Comparison of ENCODE assay signal across 12 mouse cellular contexts in the genomic region with DNA sequence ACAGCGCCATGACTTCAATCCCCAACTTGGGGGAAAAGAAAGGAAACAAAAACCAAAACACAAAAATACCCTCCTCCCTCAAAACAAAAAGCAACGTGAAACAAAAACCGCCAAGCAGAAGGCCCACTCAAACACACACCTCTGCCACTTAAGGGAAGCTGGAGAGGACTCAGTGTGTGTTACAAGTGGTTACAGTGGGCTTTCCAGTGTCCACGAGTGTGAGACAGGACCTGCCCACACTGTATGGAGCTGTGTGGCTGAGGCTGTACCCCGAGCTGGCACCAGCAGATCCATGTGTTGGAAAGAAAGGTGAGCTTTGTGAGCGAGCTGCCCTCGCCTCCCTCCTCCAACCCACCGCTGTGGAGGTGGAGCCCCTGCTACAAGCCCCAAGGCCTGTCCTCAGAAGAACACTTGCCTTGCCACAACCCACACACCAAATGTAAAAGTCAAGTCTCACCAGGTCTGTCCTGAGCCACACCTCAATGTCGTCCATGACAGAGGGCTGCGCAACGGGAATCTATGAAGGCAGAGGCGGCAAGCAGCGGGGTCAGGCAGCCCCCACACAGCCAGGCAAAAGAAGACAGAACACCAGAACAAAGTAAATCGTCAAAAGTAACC. TPM values are rescaled to one million over a fixed set of nuclear protein-coding genes. Genes with fewer than 3 reads are reported as not detected.
DNase-seq lines count a peak whose midpoint lies in the region; ATAC-seq and TF ChIP-seq lines count a peak whose summit lies in the region.
"Had no signal": no experiment of that assay in that cellular context is flagged by ENCODE, and none has a peak within 500 bp of the region (broad histone marks: within the 10 kb centered on the region; RNA-seq: fewer than 3 reads in every experiment).

No protein-coding gene starts in this region.

- no peak overlapping the region for H3K4me2 ChIP-seq in liver, embryonic 11.5 days
- no peak overlapping the region for H3K4me2 ChIP-seq in liver, postnatal 0 days (ENCODE audit: low read depth, low read length)
- H3K4me2 ChIP-seq: embryonic facial prominence, embryonic 15.5 days had no signal

- no peaks in the 10 kb centered on the region for H3K27me3 ChIP-seq in liver, embryonic 11.5 days (replicated peaks; ENCODE audit: control insufficient read depth, insufficient read depth, low read length)
- H3K27me3 ChIP-seq in liver, postnatal 0 days (ENCODE audit: insufficient read depth, low read length), result no peaks in the 10 kb centered on the region
- H3K27me3 ChIP-seq: embryonic facial prominence, embryonic 15.5 days; Patski had no signal

- TF ChIP-seq EP300 in liver, postnatal 0 days (IDR thresholded peaks at IDR 0.05; ENCODE audit: low read depth), result no peak

- H3K9me3 ChIP-seq in liver, embryonic 11.5 days (ENCODE audit: control insufficient read depth, low read length), result no peaks in the 10 kb centered on the region
- no peaks in the 10 kb centered on the region for H3K9me3 ChIP-seq in liver, postnatal 0 days (ENCODE audit: low read length)
- H3K9me3 ChIP-seq: embryonic facial prominence, embryonic 15.5 days had no signal

- H3K4me3 ChIP-seq in gastrocnemius, adult 2 months, result no peak overlapping the region
- no peak overlapping the region for H3K4me3 ChIP-seq in liver, embryonic 11.5 days (ENCODE audit: low read depth, low read length)
- H3K4me3 ChIP-seq in liver, postnatal 0 days (ENCODE audit: low read depth, low read length), result no peak overlapping the region
- H3K4me3 ChIP-seq in bone marrow, adult 2 months (replicated peaks; ENCODE audit: control insufficient read depth, low read depth, low read length), result no peak overlapping the region
- H3K4me3 ChIP-seq: embryonic facial prominence, embryonic 15.5 days had no signal

- H3K4me1 ChIP-seq in liver, embryonic 11.5 days (replicated peaks; ENCODE audit: control insufficient read depth, insufficient read depth, low read length), result peaks cover 16% of the 10 kb centered on the region
- H3K4me1 ChIP-seq in liver, postnatal 0 days (ENCODE audit: insufficient read depth), result peaks cover 4% of the 10 kb centered on the region; the same call in 1 of the 2 replicates
- H3K4me1 ChIP-seq in bone marrow, adult 2 months (ENCODE audit: control insufficient read depth, insufficient read depth, low read length), result no peaks in the 10 kb centered on the region

- ATAC-seq in liver, embryonic 11.5 days (replicated peaks; ENCODE audit: low FRiP score), result no peak
- no peak for ATAC-seq in liver, postnatal 0 days
- ATAC-seq: Patski had no signal

- H3K36me3 ChIP-seq in liver, embryonic 11.5 days (ENCODE audit: control insufficient read depth, insufficient read depth, low read length), result no peaks in the 10 kb centered on the region
- H3K36me3 ChIP-seq in liver, postnatal 0 days (replicated peaks; ENCODE audit: insufficient read depth, low read length), result no peaks in the 10 kb centered on the region

- peak overlapping the region; percentile 89 for H3K27ac ChIP-seq in gastrocnemius, adult 2 months
- H3K27ac ChIP-seq in liver, embryonic 11.5 days (ENCODE audit: low read depth, low read length), result no peak overlapping the region
- no peak overlapping the region for H3K27ac ChIP-seq in liver, postnatal 0 days (ENCODE audit: low read depth)
- no peak overlapping the region for H3K27ac ChIP-seq in bone marrow, adult 2 months (ENCODE audit: control insufficient read depth, insufficient read depth, low read depth, low read length, poor library complexity)
- H3K27ac ChIP-seq: embryonic facial prominence, embryonic 15.5 days had no signal

- 79% methylated on average over 14 of the region's 14 CpGs for WGBS in liver, embryonic 11.5 days
- 77% methylated on average over 14 of the region's 14 CpGs for WGBS in liver, postnatal 0 days (ENCODE audit: insufficient replicate concordance)
- WGBS in bone marrow, adult 2 months, result 81% methylated on average over 14 of the region's 14 CpGs

- H3K9ac ChIP-seq in liver, embryonic 11.5 days (ENCODE audit: low read depth, low read length), result 0 out of 2 replicates have a peak overlapping the region, but pooled peaks have one; percentile 18
- H3K9ac ChIP-seq in liver, postnatal 0 days (replicated peaks), result no peak overlapping the region
- H3K9ac ChIP-seq: embryonic facial prominence, embryonic 15.5 days had no signal

- intact Hi-C loops in gastrocnemius, adult 2 months (cut with DNase I), result no loop called here

- TF ChIP-seq POLR2A in bone marrow, adult 2 months (IDR thresholded peaks at IDR 0.05; ENCODE audit: borderline replicate concordance, control insufficient read depth, low read depth, low read length), result 0 out of 2 replicates have a peak, but pooled peaks have one; percentile 14

- no peak for DNase-seq in gastrocnemius, adult 2 months
- no peak for DNase-seq in gastrocnemius, postnatal 25 days
- DNase-seq in liver, embryonic 11.5 days (ENCODE audit: low spot score), result no peak
- no peak for DNase-seq in liver, postnatal 0 days
- peak; percentile 48 to 62 for DNase-seq in thymus, adult 18-20 months
- no peak for DNase-seq in ovary, adult 18-20 months (ENCODE audit: low spot score)
- DNase-seq in cerebellum, postnatal 4 days (ENCODE audit: low spot score in 2 of 2), result no peak
- DNase-seq: B cell, adult 2 months; right cerebral cortex, postnatal 4 days had no signal

- no peak for TF ChIP-seq CTCF in gastrocnemius, adult 2 months (IDR thresholded peaks at IDR 0.05)
- no peak for TF ChIP-seq CTCF in liver, postnatal 0 days (IDR thresholded peaks at IDR 0.05; ENCODE audit: low read depth)
- no peak for TF ChIP-seq CTCF in bone marrow, adult 2 months (IDR thresholded peaks at IDR 0.05; ENCODE audit: control insufficient read depth, insufficient read depth, low read length)

RNA-seq across cellular contexts. Expression of gene Srebf1, which starts 10.2 kb away (rescaled TPM):
- total RNA-seq in gastrocnemius, adult 2 months (2021), result 10 to 100 TPM; 27.5 to 43.4 TPM
- 10 to 100 TPM; 16.8 to 20.0 TPM for total RNA-seq in gastrocnemius, postnatal 25 days (2021)
- 78.2 and 78.7 TPM in 2 replicates for polyA plus RNA-seq in liver, embryonic 11.5 days (2014; fragmentation: Nextera tagmentation; extraction: Ambion mirVana)
- 21.4 and 31.0 TPM in 2 replicates for polyA plus RNA-seq in liver, postnatal 0 days (2015; fragmentation: Nextera tagmentation; extraction: Ambion mirVana)
- polyA plus RNA-seq in bone marrow, adult 2 months (2011; ENCODE audit: insufficient read depth, insufficient read length, low replicate concordance, missing spikeins), result 17.7 and 37.3 TPM in 2 replicates

Comparison
In these comparisons a context has a peak if more than half of its experiments do, and no peak if none do; other contexts are left out.
1. DNase-seq: peak in thymus, adult 18-20 months (2 of 2); none in gastrocnemius, adult 2 months (single experiment), gastrocnemius, postnatal 25 days (single experiment), liver, embryonic 11.5 days (single experiment), liver, postnatal 0 days (single experiment), ovary, adult 18-20 months (single experiment) and cerebellum, postnatal 4 days (0 of 2).